Mouse (Mus musculus): ENCODE measurements around the gene Rbm20.

Gene Rbm20

GRCm38 (mm10) chr19:53670625-53671141 is 6.4 kb upstream of the Rbm20 start:
- in situ Hi-C loops (cut with MboI, MseI): no loop called here

GRCm38 (mm10) chr19:53671432-53671831 is 5.7 kb upstream of the Rbm20 start:
- in situ Hi-C loops (cut with MboI, MseI): no loop called here

GRCm38 (mm10) chr19:53674131-53674925 is 2.8 kb upstream of the Rbm20 start:
- in situ Hi-C loops (cut with MboI, MseI): no loop called here

- in situ Hi-C loops (cut with MboI, MseI): no loop called here
These were observed 878 bp upstream of the Rbm20 start for GRCm38 (mm10) chr19:53676228-53676627.

- in situ Hi-C loops (cut with MboI, MseI): no loop called here
These were observed 2.1 kb downstream of the Rbm20 start for GRCm38 (mm10) chr19:53679194-53679593.

GRCm38 (mm10) chr19:53679981-53680380 is 2.9 kb downstream of the Rbm20 start:
- in situ Hi-C loops (cut with MboI, MseI): no loop called here

- in situ Hi-C loops (cut with MboI, MseI): no loop called here
These were observed 5.3 kb downstream of the Rbm20 start for GRCm38 (mm10) chr19:53682427-53682826.

- in situ Hi-C loops (cut with MboI, MseI): loop anchor here (5.0 kb wide), 1 partner anchor 70 kb away; no protein-coding TSS in a partner anchor
These were observed 10.5 kb downstream of the Rbm20 start for GRCm38 (mm10) chr19:53687592-53687991.

GRCm38 (mm10) chr19:53690816-53691215 is 13.7 kb downstream of the Rbm20 start:
- in situ Hi-C loops (cut with MboI, MseI): no loop called here

GRCm38 (mm10) chr19:53694020-53694419 is 16.9 kb downstream of the Rbm20 start:
- in situ Hi-C loops (cut with MboI, MseI): no loop called here

- in situ Hi-C loops (cut with MboI, MseI): no loop called here
These were observed 19.0 kb downstream of the Rbm20 start for GRCm38 (mm10) chr19:53696079-53696478.

- in situ Hi-C loops (cut with MboI, MseI): no loop called here
These were observed 19.5 kb downstream of the Rbm20 start for GRCm38 (mm10) chr19:53696655-53697054.

GRCm38 (mm10) chr19:53697376-53698126 is 20.4 kb downstream of the Rbm20 start:
- in situ Hi-C loops (cut with MboI, MseI): no loop called here

GRCm38 (mm10) chr19:53699671-53700070 is 22.6 kb downstream of the Rbm20 start:
- in situ Hi-C loops (cut with MboI, MseI): loop anchor here (25.0 kb wide), 1 partner anchor 1163 kb away; no protein-coding TSS in a partner anchor

GRCm38 (mm10) chr19:53701434-53701833 is 24.3 kb downstream of the Rbm20 start:
- in situ Hi-C loops (cut with MboI, MseI): loop anchor here (25.0 kb wide), 1 partner anchor 1161 kb away; no protein-coding TSS in a partner anchor

- in situ Hi-C loops (cut with MboI, MseI): loop anchor here (25.0 kb wide), 1 partner anchor 1157 kb away; no protein-coding TSS in a partner anchor
These were observed 28.1 kb downstream of the Rbm20 start for GRCm38 (mm10) chr19:53704895-53705823.

GRCm38 (mm10) chr19:53708401-53708800 is 31.3 kb downstream of the Rbm20 start:
- in situ Hi-C loops (cut with MboI, MseI): loop anchor here (25.0 kb wide), 1 partner anchor 1154 kb away; no protein-coding TSS in a partner anchor

- in situ Hi-C loops (cut with MboI, MseI): loop anchor here (25.0 kb wide), 1 partner anchor 1151 kb away; no protein-coding TSS in a partner anchor
These were observed 33.8 kb downstream of the Rbm20 start for GRCm38 (mm10) chr19:53710861-53711260.

GRCm38 (mm10) chr19:53711261-53711890 is 34.3 kb downstream of the Rbm20 start:
- in situ Hi-C loops (cut with MboI, MseI): loop anchor here (25.0 kb wide), 1 partner anchor 1151 kb away; no protein-coding TSS in a partner anchor

GRCm38 (mm10) chr19:53712297-53713025 is 35.4 kb downstream of the Rbm20 start:
- in situ Hi-C loops (cut with MboI, MseI): loop anchor here (25.0 kb wide), 1 partner anchor 1150 kb away; no protein-coding TSS in a partner anchor
